Mouse (Mus musculus): Measurements from ENCODE around the gene Lif.

Lif gene

DNA sequence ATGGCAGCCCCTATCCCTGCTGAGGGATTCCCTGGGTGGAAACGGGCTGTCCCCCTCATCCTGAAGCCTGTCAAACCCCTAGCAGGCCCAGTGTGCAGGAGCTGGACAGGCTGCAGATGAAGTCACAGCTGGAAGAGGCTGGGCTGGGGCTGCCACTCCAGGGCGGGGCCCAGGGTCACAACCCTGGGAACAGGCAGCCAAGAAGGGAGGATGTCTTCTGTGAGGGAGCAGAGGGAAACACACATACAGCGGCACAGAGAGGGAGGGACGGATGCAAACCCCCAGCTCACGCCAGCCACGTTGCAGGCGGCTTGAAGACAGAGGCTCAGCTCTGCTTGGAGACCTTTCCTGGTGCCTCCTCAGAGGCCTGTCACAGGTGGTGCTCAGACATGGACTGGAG lies 6.7 kb downstream of the Lif start:
- no peak for DNase-seq

- DNase-seq: peak; percentile 67
These were observed 9.2 kb downstream of the Lif start for GRCm38 (mm10) chr11:4266271-4267201.

DNA sequence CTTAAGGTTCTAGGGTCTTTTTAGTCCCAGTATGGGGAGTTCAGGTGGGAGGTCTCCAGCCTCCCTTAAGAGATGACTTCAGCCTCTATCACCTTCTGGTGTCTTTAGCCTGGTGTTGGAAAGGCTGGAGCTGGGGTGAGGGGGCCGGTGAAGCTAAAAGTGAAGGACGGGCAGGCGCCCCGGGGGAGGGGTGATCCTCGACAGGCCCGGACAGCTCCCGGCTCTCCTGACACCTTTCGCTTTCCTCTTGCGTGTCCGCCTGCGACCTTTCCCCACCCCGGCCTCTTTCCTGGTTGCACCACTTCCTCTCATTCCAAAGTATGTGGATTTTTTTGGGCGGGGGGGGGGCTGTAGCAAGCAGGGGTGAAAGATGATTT lies 9.8 kb downstream of the Lif start:
- no peak for DNase-seq

- DNase-seq: no peak
These were observed 11.1 kb downstream of the Lif start for GRCm38 (mm10) chr11:4268500-4268899.

- DNase-seq: peak; percentile 47
These were observed 13.5 kb downstream of the Lif start for GRCm38 (mm10) chr11:4270744-4271459.

GRCm38 (mm10) chr11:4271544-4271943 lies 14.2 kb downstream of the Lif start:
- DNase-seq: no peak

DNA sequence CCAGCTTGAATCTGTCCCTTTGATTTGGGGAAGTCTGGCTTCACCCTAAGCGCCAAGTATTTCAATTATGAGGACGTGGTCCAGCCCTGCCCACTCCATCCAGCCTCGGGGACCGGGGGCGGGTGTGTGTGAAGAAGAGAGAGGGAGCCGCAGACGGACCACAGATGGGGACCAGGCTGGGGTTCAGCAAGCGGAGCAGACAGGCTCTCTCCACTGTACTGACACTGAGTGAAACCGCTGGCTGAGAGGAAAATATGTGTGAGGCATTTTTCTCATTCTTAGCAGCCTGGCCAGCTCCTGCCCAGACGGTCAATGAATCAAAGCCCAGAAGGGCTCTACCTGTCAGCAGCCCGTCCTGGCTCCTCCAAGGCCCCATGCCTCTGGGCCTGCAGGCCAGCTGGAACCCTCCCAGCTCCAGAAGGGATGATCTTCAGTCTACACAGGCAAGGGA lies 19.1 kb downstream of the Lif start:
- no peak for DNase-seq

GRCm38 (mm10) chr11:4279909-4280308 lies 22.6 kb downstream of the Lif start:
- no peak for DNase-seq

- DNase-seq: no peak
These were observed 24.5 kb downstream of the Lif start for GRCm38 (mm10) chr11:4281852-4282251.

DNA sequence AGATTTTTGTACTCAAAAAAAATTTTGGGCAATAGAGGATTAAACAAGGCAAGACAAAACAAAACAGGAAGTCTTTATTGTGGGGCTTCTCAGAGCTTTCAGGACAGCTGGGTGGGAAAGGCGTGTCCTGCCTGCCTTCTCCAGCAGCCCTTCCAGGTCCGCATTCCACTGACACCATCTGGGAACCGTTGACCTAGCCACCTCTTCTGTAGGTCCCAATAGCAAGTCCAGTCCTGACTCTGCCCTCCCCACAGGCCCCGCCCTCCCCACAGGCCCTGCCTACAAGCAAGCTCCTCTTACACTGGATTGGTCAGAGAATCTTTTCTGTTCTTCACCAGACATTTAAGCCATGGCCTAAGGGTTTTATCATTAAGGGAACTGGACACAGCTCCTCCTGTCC lies 26.3 kb downstream of the Lif start:
- DNase-seq: peak; percentile 76

GRCm38 (mm10) chr11:4289280-4289679 lies 31.9 kb downstream of the Lif start:
- no peak for DNase-seq

- no peak for DNase-seq
These were observed 34.3 kb downstream of the Lif start for GRCm38 (mm10) chr11:4291639-4292038.

DNA sequence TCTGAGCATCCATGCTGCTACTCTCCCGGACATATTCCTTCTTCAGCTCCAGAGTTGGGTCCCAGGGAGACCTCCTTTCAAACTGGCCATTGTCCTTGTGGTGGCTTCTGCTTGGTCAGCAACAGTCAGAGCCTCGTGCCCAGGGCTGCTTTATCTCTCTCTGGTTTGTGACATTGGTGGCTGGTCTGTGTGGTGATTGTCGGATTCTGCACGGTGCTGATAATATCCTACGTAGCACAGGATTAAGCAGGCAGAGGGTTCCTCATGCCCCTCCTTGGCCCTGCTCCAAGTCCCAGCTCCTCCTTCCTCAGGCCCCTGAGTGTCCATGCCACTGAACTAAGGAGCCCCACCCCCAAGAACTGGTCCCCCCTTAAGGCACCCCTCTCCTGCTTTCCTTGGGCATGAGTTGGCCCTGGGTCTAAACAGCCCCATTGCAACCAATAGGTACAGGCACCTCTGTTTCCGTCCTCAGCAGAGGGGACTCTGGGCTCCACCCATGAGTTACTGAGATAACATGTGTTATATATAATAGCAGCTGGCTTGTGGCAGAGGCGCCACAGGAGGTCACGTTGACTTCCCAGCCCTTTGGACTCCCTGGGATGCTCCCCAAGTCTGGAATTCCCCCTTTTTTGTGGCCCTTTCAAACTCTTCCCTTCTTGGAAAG lies 35.0 kb downstream of the Lif start:
- no peak for DNase-seq

DNA sequence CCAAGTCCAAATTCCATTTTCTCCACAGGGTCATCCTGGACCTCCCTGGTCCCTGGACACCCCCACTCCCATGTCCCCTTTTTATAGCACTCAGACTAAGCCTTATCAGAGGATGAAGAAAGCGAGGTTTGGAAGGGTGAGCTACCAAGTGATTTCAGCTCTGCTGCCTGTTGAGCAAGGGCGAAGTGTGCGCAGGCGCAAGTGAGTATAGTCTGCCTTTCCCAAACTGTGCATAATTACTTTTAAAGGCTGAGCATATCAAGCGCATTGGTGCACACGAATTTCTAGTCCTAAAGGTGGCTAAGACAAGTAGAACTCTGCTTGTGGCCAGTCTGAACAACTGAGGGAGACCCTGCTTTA lies 35.5 kb downstream of the Lif start:
- no peak for DNase-seq

DNA sequence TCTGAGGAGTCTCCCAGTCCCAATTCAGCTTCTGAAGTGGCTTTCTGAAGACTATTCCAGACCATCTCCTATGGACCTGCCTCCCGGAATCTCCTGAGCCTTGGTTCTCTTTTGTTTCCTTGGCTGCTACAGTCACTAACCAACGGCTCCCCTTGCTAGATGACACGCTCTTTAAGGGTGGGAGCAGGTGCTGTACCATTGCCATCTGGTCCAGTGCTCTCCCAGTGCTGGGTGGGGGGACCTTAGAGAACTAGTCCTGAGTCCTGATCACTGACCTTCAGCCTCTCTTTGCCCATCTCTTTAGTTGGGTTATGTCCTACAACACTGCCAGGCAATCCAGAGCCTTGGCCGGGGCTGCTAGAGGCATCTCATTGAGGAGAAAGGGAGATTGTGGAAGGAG lies 36.1 kb downstream of the Lif start:
- DNase-seq: no peak

- DNase-seq: no peak
These were observed 36.7 kb downstream of the Lif start for GRCm38 (mm10) chr11:4294047-4294446.

DNA sequence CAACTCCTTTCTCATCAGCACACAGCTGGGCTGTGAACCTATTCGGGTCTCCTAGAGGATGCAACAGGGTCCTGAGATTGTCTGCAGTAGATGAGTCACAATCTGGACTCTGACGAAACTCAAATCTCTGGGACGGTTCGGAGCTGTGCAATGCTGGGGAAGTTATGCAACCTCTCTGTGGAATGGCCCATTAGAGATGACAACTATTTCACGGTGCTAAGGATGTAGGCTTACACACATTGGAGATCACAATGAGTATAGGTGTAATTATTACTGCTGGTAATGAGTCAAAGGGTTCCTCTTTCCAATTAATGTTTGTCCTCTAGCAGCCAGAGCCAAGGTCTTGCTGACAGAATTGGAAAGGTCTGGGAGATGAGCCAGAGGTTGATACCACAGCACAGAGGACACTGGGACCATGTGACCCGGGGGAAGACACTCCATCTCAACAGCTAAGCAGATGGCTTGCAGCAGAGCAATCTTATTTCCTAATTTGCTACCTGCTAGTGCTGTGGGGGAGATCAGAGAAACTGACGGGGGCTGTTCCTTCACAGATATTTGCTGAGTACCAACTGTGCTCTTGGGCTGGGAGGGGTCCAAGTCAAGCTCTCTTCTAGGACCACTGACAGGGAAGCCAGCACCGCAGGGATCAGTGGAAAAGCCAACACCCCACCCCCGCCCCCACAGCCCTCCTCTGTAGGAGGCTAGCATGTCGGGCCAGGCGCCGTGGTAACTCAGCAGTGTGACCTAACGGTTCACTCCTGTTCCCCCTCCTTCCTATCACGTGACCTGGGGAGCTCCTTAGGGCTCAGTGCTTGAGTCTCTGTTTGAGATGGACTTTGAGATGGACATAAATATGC lies 37.4 kb downstream of the Lif start:
- DNase-seq: peak; percentile 44

DNA sequence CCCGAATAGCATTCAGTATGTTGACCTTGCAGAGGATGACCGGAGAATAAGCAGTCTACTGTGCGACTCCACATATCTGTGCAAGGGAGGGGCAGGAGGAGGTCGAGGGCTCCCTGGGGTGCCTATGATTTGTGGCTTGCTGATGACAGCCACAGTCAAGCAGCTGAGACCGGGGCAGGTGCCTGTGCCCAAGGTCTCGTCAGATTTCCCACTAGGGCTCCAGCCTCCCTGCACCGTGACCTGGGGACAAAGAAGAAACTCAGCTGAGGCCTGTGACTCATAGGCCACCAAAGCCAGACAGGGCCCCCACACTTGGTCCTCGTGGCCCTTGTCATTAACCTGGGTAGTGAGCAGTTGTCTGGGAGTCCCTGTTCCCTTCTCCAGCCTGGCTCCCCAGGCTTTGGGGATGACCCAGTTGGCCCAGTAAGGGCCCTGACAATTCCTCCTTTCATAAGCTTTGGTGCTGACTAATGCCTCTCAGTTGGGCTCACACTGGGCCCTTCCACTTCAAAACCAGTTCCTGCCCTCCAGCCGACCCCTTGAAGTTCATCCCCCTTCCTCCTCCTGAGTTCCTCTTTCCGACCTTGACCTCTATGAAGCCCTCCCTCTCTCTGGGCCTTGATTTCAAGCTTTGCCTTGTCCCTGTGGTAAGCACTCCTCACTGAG lies 39.4 kb downstream of the Lif start:
- no peak for DNase-seq

GRCm38 (mm10) chr11:4297753-4298152 lies 40.4 kb downstream of the Lif start:
- DNase-seq: no peak

GRCm38 (mm10) chr11:4298615-4299014 lies 41.3 kb downstream of the Lif start:
- DNase-seq: no peak

- DNase-seq: no peak
These were observed 41.8 kb downstream of the Lif start for GRCm38 (mm10) chr11:4299191-4299590.
